Mouse (Mus musculus) hematopoietic stem cell, adult 5-6 weeks (primary cell): Measurements from ENCODE around the gene Fam181a. TPM values are rescaled to one million over a fixed set of nuclear protein-coding genes. Genes with fewer than 3 reads are reported as not detected.

Experiments used
- ATAC-seq, 2 experiments: fragments of 125-278 bp in 1 of 2; replicated peaks in 1 of 2; 2 replicates each; pipeline ENCODE4 v1.8.0; 2016 to 2017; ENCODE audit warnings: inconsistent platforms in 2 of 2, mild to moderate bottlenecking in 2 of 2, moderate number of reproducible peaks in 2 of 2, low read depth in 1 of 2, moderate TSS enrichment in 1 of 2; ENCODE audit not compliant: low FRiP score in 2 of 2, poor library complexity in 2 of 2, severe bottlenecking in 2 of 2, insufficient read depth in 1 of 2, low TSS enrichment in 1 of 2
- total RNA-seq: library from RNA; stranded (forward); fragments of 172-1452, 232-1000 nt; gene quantifications from 2 replicates; pipeline ENCODE4 v1.2.3, GENCODE M21; 2017

Gene Fam181a
- total RNA-seq, 1 experiment from 2014 or later, result not detected

DNA sequence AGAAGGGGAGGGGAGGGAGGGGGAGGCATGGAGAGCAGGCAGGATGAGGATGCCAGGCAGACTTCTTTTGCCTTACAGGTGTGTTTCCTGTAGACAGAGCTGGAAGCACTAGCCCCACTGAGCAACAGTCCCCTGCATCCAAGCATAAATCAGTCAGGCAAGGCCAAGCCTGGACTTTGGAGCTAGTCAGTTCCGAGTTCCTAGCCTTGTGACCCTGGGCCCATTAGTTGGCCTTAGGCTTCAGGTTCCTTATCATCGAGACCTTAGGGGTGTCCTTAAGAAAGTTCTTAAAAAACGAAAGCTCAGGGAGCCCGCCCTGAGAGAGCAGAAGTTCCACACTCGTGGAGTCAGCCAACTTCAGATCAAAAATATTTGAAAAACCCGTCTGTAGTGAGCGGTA lies 34.2 kb downstream of the Fam181a start:
- ATAC-seq, result no peak

DNA sequence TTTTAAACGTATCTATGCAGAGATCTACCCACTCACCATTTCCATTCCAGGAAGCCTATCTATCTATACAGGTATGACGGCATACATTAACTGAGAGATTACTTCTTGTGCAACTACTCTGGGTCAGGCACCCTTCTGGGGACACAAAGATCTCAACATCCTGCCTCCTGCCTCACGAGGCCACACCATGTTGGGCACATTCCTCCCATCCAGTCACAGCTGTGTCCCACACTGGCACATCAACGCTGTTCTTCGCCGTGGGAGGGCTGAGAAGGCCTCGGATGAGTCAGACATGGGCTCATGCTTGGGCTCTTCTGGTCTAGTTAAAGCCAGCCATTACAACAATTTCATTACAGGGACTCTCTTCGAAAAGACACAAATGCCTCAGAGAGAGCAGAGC lies 36.2 kb downstream of the Fam181a start:
- no peak for ATAC-seq

DNA sequence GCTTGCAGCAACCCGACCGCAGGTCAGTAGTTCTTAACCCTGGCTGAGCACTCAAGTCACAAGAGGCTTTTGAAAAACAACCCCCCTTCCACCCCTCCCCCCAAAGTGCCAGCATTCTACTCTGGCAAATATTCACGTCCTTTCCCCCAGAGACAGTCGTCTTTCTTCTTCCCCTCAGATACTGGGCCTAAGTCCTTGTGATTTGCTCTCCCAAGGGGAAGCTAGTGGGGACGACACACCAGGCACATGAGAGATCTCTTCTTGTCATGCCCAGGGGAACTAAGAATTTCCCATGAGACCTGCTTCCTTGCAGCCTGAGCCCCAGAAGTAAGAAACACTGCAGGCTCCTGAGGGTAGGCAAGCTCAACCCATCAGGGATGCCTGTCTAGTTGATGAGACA lies 36.6 kb downstream of the Fam181a start:
- ATAC-seq, result no peak

DNA sequence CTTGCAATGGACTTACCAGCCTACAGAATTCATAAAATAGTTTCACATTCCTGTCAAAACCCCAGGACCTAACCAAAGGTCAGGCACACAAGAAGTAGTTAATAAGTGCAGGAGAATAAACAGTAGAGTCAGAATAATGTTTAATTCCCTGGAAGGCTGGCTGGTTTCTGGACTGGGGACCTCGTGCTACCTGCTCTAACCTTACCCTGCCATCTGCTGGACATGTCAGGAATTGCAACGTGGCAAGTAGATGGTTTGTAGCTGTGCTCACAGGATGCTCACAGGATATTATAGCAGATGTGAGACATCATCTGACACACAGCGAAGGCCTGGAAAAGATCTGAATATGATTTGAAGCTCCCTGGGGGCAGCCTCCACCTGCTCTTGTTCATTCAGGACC lies 37.7 kb downstream of the Fam181a start:
- peak; percentile 74; a peak in 2 of 4 replicates for ATAC-seq

DNA sequence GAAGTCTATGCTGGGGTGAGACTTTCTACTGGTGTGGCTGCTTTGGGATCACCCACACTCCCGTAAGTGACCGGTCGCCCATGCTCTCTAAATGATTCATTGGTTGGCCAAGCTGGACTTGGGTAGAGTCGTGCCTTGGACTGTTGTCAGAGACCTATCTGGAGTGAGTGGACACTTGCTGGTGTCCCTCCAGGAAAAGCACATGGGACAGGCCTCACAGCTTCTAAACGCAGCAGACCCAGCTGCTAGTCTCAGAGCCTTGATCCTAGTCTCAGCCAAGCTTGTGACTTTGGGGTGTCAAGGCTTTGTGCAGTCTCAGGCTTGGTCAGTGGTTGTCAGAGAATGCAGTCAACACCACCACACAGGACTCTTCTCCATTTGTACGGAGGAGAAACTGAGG lies 42.0 kb downstream of the Fam181a start:
- ATAC-seq, result no peak

DNA sequence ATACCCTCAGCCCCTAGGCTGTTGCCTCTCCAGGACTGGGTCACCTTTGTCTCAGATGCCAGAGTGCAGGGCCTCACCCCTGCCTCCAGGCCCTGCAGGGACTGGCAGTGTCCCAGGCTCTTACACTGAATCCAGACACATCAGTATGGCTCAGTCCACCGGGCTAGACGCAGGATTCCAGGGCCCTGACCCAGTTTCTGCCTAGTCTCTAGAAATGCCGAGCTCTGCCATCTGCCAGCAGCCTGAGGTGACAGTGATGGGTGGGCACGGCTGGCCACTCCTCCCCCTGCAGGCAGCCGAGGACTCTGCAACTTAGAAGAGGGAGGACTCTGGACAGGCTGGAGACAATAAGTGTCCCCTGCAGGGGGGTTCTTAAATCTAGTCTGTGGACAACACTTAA lies 42.8 kb downstream of the Fam181a start:
- peak; percentile 78 to 84 for ATAC-seq

DNA sequence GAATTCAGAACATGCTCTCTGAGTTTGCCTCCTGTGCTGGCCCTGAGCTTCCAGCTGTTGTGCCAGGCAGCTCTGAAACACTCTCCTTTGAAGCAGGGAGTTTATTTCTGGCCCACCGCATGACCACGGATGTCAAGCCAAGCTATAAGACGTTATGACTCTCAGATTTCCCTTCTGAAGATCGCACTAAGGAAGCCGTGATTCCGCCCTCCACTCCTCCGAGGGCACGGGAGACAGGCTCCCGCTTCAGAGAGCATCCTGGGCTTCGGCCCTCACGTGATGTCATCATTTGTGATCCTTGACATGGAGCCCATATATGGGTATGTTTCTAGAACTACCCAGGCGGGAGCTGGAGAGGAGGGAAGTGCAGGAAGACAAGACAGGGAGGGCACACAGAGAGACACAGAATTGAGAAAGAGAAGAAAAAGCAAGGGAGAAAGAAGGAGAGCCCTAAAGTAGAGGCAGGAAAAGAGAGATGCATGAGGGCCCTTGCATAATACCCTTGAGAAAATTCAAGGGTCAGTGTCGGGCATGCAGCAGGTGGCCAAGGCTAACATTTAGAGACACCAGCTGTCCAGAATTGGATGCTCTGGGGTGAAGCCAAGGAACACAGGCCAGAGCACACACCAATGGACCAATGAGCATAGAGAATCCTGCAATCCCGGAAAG lies 45.1 kb downstream of the Fam181a start, which contains the start of gene Asb2:
Gene Asb2 (minus strand): TSS at position 256 of the 669 bp plus-strand sequence.
- no peak for ATAC-seq

DNA sequence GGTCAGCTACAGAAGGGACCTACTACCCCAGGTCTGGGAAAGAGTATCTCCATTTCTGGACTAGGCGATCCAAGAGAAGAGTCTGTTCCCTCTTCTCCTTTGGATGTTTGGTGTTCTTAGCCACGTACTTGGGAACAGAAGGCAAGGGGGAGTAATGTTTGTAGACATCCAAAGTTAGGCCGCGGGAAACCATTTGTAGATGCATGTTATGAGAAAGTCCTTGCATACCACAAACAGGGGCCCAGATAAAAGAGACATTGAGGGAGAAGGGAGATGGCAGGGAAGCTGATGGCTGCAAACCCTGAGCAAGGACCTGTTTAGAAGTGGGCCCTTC lies 45.6 kb downstream of the Fam181a start:
- ATAC-seq, result no peak

DNA sequence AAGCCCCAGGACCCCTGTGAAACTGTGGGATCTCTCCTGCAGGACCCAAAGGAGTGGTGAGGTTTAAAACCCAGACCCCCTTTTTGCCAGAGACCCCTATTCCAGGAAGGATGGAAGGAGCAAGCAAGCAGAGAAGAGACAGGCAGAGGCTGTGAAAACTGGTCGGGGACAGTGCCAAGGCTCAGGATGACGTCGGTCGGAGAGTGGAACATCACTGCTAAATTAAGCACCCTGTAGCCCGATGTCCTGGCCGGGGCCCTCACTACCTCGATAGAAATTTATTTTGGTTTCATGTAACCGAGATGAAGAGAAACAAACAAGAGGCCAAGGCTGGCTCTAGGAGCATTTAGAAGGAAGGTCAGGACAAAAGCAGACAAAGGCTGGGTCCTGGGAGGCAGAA lies 47.4 kb downstream of the Fam181a start:
- ATAC-seq, result no peak

DNA sequence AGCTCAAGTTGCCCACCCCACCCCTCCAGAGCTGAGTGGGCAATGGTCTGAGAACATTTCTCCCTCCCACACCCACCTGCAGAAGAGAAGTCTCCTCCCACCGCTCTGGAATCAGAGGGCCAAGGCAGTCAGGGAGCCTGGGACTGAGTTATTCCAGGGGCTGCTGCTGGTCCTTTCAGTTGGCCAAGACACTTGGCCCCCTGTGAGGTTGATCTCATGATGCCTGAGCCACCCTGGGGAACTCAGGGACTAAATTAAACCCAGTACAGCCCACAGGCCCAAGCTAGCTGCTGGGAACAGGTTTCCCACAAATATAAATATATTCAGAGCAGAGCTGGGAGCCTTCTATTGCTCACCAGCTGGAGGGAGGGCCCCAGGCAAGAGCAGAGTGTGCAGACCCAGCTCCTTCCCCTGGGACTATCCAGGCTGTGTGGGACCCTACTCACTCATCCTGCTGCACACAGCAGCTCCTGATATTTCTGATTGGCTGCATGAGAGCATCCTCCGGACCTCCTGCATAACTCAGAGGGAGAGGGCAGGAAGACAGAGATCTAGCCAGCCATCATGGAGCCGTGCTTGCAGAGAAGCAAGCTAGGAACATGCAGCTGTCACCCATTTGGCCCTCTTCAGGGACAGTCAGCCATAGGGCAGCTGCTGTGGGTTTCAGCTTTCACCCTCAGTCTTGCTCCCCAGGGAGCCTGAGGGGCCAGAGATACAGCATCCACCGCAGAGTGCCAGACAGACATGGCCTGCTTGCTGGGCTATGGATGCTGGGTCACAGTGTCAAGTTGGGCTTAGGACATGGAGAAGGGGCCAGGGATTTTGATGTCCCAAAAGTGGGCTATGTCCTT lies 48.4 kb downstream of the Fam181a start:
- ATAC-seq, result no peak

DNA sequence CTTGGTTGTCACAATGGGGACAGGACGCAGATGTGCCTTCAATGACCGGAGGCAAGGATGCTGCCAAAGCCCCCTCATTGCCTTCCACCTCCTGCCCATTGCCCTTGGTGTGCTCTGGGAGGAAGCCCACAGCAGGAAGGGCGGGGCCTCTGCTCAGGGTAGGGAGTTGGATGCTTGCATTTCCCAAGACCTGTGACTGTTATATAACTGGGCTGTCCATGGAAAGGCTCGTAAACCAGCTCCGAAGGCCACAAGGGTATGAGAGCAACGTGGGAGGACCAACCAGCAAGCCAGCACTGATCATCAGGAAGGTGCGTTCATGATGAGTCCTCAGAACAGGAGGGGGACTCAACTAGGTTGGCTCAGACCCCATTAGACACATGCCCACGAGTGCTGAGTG lies 50.0 kb downstream of the Fam181a start:
- no peak for ATAC-seq

DNA sequence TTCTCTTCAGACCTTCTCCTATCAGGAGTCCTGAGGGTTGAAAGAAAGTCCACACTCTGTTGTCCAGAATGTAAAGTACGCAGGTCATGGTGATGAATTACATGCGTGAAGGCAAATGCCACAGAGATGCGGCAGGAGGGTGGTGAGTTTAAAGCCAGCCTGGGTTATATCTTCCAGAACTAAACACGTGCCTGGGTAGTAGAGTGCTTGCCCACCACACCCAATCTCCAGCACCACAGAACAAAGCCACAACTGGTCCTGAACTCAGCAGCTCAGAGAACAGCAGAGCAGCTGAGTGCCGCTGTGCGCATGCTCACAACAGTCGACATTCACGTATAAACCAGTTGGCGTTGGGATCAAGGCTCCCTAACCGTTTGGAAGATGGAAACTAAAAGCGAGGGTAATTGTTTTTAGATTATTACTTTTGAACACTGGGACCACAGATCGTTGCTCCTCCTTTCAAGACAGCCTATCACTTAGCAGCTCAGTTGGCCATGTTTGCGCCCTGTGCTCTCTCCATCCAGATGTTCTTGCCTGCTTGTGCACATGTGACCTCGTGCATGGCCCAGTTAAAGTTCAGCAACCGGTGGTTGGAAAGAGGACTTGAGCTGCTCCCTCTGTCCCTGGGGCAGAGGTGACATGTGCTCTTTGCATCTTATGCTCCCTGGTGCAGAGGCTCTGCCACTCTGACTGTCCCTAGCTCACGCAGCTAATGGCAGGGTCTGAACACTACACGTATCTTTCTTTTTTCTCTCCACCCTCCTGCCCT lies 50.9 kb downstream of the Fam181a start:
- no peak for ATAC-seq

DNA sequence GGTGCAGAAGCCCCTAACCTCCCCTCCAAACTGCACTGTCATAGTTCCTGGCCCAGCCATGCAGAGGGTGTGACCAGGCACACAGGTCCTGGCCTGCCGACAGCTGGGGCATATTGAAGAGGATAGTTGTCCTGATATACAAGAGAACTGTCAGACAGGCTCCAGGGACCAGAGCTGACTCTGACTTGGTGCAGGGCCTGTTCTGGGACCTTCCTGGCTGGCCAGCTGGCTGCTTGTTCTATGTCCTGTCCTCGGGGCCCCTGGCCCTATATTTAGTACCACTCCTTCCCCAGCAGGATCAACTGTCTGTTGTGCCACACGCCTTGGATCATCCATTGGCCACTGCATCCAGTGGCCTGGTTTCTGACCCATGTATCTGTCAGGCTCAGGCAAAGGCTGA lies 51.6 kb downstream of the Fam181a start:
- peak in 1 of 2 experiments; percentile 20; a peak in 1 of 4 replicates for ATAC-seq

Other genes starting within 250 kb of the Fam181a start
- not detected in 2 replicates for gene Prima1, start 68.8 kb upstream of the Fam181a start, total RNA-seq
- 3.3 TPM in 1 of 2 replicates, not detected in the other for gene Asb2, start 45.0 kb downstream of the Fam181a start, total RNA-seq
- gene Otub2, start 77.7 kb downstream of the Fam181a start, total RNA-seq, result 3.4 and 5.2 TPM in 2 replicates
- gene 9330161L09Rik, start 96.8 kb downstream of the Fam181a start, total RNA-seq, result 1.2 and 4.7 TPM in 2 replicates
- 129 and 149 TPM in 2 replicates for gene Ddx24, start 114.9 kb downstream of the Fam181a start, total RNA-seq
- gene Ifi27, start 123.2 kb downstream of the Fam181a start, total RNA-seq, result 137 and 147 TPM in 2 replicates
- 25.4 and 57.7 TPM in 2 replicates for gene Ifi27l2a, start 132.7 kb downstream of the Fam181a start, total RNA-seq
- not detected in 2 replicates for gene Ifi27l2b, start 146.2 kb downstream of the Fam181a start, total RNA-seq
- gene Ppp4r4, start 221.3 kb downstream of the Fam181a start, total RNA-seq, result 0.13 and 0.45 TPM in 2 replicates